Mouse (Mus musculus) forebrain, embryonic 15.5 days (tissue): ENCODE data around the gene Fam149a. TPM values are rescaled to one million over a fixed set of nuclear protein-coding genes. Genes with fewer than 3 reads are reported as not detected.

Experiments
- polyA plus RNA-seq: library from polyadenylated mRNA; unstranded; fragments of >200 nt; fragmentation: Nextera tagmentation; extraction: Ambion mirVana; gene quantifications from 2 replicates; pipeline ENCODE4 v1.2.1, GENCODE M21; 2015

Fam149a gene
- polyA plus RNA-seq, 1 experiment from 2014 or later, result 5.1 TPM

Other genes with a start within 250 kb of the Fam149a start
- gene F11, start 120.3 kb downstream of the Fam149a start, polyA plus RNA-seq, result not detected in 2 replicates
- gene Klkb1, start 87.4 kb downstream of the Fam149a start, polyA plus RNA-seq, result not detected in 2 replicates
- 0.11 TPM in 1 of 2 replicates, not detected in the other for gene Gm45753, start 73.8 kb downstream of the Fam149a start, polyA plus RNA-seq
- gene Cyp4v3, start 49.1 kb downstream of the Fam149a start, polyA plus RNA-seq, result 0.56 and 0.68 TPM in 2 replicates
- 0.93 and 0.94 TPM in 2 replicates for gene Tlr3, start 28.8 kb upstream of the Fam149a start, polyA plus RNA-seq
- 100 and 106 TPM in 2 replicates for gene Sorbs2, start 125.5 kb upstream of the Fam149a start, polyA plus RNA-seq